Mouse (Mus musculus) lung, embryonic 15.5 days (tissue): ENCODE results near the gene Trappc2l. TPM values are rescaled to one million over a fixed set of nuclear protein-coding genes. Genes with fewer than 3 reads are reported as not detected.
A peak's percentile ranks its signal among the peaks of the same experiment; 100 is the strongest.

Experiments used
- ATAC-seq: fragments of 200-750 bp; cut with Nextera tagmentation; 2 replicates; pipeline ENCODE4 v1.8.0; 2017; ENCODE audit warnings: moderate number of reproducible peaks, borderline replicate concordance; ENCODE audit not compliant: low FRiP score, low TSS enrichment; ENCODE audit errors: extremely low read depth
- H3K27ac ChIP-seq: fragments of 300-500 bp; sonication (generic); 2 replicates; pipeline ENCODE4 v1.5.1; 2015; ENCODE audit warnings: moderate library complexity, mild to moderate bottlenecking, inconsistent platforms
- H3K27me3 ChIP-seq: fragments of 300-500 bp; sonication (generic); 2 replicates; pipeline ENCODE4 v1.6.1; 2015; ENCODE audit warnings: inconsistent platforms
- H3K36me3 ChIP-seq: fragments of 300-500 bp; sonication (generic); 2 replicates; pipeline ENCODE4 v1.6.1; 2015; ENCODE audit warnings: inconsistent platforms
- H3K4me1 ChIP-seq: fragments of 300-500 bp; sonication (generic); 2 replicates; pipeline ENCODE4 v1.6.1; 2015; ENCODE audit warnings: inconsistent platforms
- H3K4me2 ChIP-seq: fragments of 300-500 bp; sonication (generic); 2 replicates; pipeline ENCODE4 v1.6.1; 2015; ENCODE audit warnings: inconsistent platforms, mild to moderate bottlenecking, moderate library complexity
- H3K4me3 ChIP-seq: fragments of 300-500 bp; sonication (generic); 2 replicates; pipeline ENCODE4 v1.5.1; 2015; ENCODE audit warnings: mild to moderate bottlenecking, inconsistent platforms
- H3K9ac ChIP-seq: fragments of 300-500 bp; sonication (generic); 2 replicates; pipeline ENCODE4 v1.6.1; 2015; ENCODE audit warnings: inconsistent platforms
- H3K9me3 ChIP-seq: fragments of 300-500 bp; sonication (generic); 2 replicates; pipeline ENCODE4 v1.6.1; 2016; ENCODE audit warnings: inconsistent platforms
- WGBS: fragments of 180-500 bp; shearing (Covaris S2); methylation state at CpG from one replicate; pipeline ENCODE4 v1.1.7; 2015; 5-methylcytosine and 5-hydroxymethylcytosine counted together
- polyA plus RNA-seq: library from polyadenylated mRNA; unstranded; fragments of >200 nt; fragmentation: Nextera tagmentation; extraction: Ambion mirVana; gene quantifications from 2 replicates; pipeline ENCODE4 v1.2.1, GENCODE M21; 2015

Trappc2l gene
- polyA plus RNA-seq, 1 experiment from 2014 or later: 53.0 TPM

DNA sequence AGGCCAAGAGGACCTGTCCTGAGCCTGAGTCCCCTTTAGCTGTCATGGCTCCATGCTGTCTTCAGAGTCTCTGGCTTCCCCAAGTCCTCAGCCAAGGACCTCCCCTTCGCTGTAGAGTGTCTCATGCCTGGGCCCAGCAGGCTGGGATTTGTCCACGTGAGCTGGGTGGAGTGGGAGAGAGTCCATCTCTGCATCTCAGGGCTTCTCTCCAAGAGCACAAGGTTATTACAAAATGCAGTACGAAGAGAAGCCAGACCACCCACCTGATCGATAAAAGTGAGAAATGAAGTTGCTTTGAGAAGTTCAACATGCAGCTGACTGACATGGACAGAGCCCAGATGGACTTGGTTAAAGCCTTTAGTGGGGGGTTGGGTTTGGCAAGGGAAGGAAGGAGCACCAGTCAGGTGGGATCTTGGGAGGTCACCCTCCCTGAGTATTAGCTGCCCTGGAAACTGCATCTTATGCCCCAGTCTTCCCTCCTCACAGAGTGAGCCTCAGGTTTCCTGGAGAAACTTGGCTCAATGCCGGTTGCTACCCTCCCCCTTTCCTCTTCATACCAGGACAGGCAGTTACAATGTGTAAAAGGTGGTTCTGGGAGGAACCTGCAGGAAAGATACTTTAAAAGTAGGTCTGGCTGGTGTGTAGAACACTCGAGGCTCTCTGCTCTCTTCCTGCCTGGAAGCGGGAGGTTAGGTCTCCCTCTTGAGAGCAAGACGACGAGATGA, 4.9 kb downstream of the Trappc2l start:
- no peak overlapping the region for H3K9ac ChIP-seq
- no peaks in the 10 kb centered on the region for H3K9me3 ChIP-seq
- H3K4me2 ChIP-seq: no peak overlapping the region
- peaks cover 30% of the 10 kb centered on the region for H3K4me1 ChIP-seq
- no peak overlapping the region for H3K4me3 ChIP-seq
- H3K27me3 ChIP-seq: no peaks in the 10 kb centered on the region
- H3K36me3 ChIP-seq: 0 out of 2 replicates have a peak, but pooled peaks cover 3% of the 10 kb centered on the region
- no peak for ATAC-seq
- 43% methylated on average over 9 of the region's 9 CpGs for WGBS
- H3K27ac ChIP-seq: peak overlapping the region; percentile 53; the same call in 1 of the 2 replicates

- ATAC-seq: no peak
- Histone ChIP-seq H3K4me2 (no peak overlapping the region), H3K9me3 (no peaks in the 10 kb centered on the region), H3K4me1 (peaks cover 18% of the 10 kb centered on the region), H3K4me3 (no peak overlapping the region), H3K27me3 (no peaks in the 10 kb centered on the region), H3K27ac (no peak overlapping the region), H3K9ac (no peak overlapping the region), H3K36me3 (0 out of 2 replicates have a peak, but pooled peaks cover 3% of the 10 kb centered on the region)
- 33% methylated on average over 5 of the region's 7 CpGs for WGBS
These were observed 6.6 kb downstream of the Trappc2l start for GRCm38 (mm10) chr8:122617947-122618546.

DNA sequence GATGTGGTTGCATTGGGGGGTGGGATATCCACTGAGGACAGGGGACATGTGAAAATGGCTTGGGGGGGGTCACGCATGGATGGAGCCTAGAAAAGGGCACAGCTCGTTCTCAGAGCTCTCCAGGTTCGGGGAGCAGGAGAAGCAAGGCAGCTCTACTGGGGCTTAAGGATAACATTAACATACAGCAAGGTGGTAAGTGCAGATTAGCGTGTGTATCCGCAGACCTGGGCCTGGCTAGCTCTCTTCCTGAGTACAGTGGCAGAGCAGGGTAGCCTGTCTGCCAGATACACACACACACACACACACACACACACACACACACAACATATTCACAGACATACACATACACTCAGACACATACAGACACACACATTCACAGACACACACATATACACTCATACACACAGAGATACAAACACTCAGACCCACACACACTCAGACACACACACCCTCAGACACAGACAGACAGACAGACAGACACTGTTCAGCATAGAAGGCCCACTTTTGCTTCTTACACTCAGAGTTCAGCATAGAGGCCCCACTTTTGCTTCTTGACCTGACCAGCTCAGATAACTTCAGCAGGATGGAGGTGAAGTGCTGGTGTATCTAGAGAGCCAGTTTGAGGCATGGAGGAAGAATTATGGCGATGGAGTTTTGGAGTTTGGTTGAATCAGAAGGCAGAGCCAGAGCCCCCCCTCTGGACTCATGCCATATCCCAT, 7.4 kb downstream of the Trappc2l start:
- H3K9me3 ChIP-seq: no peaks in the 10 kb centered on the region
- H3K27ac ChIP-seq: no peak overlapping the region
- H3K4me3 ChIP-seq: no peak overlapping the region
- H3K4me2 ChIP-seq: no peak overlapping the region
- H3K27me3 ChIP-seq: no peaks in the 10 kb centered on the region
- ATAC-seq: no peak
- peaks cover 18% of the 10 kb centered on the region for H3K4me1 ChIP-seq
- 63% methylated on average over 6 of the region's 6 CpGs for WGBS
- no peak overlapping the region for H3K9ac ChIP-seq
- 0 out of 2 replicates have a peak, but pooled peaks cover 3% of the 10 kb centered on the region for H3K36me3 ChIP-seq

- H3K9me3 ChIP-seq: no peaks in the 10 kb centered on the region
- no peaks in the 10 kb centered on the region for H3K36me3 ChIP-seq
- H3K27me3 ChIP-seq: no peaks in the 10 kb centered on the region
- no peak overlapping the region for H3K27ac ChIP-seq
- no peak overlapping the region for H3K4me3 ChIP-seq
- no peak for ATAC-seq
- H3K4me1 ChIP-seq: peaks cover 17% of the 10 kb centered on the region
- WGBS: 37% methylated on average over 5 of the region's 5 CpGs
- H3K9ac ChIP-seq: no peak overlapping the region
- H3K4me2 ChIP-seq: no peak overlapping the region
These were observed 9.0 kb downstream of the Trappc2l start for GRCm38 (mm10) chr8:122620446-122620845.

- no peak within 1 kb of the TSS for H3K9ac ChIP-seq
- no peak within 1 kb of the TSS for H3K4me3 ChIP-seq
- no peak within 1 kb of the TSS for H3K4me2 ChIP-seq
- peaks cover 4% of the 10 kb centered on the region for H3K4me1 ChIP-seq
- H3K27ac ChIP-seq: no peak within 1 kb of the TSS
- H3K36me3 ChIP-seq: no peaks in the 10 kb centered on the region
- no peak for ATAC-seq
- no peaks in the 10 kb centered on the region for H3K9me3 ChIP-seq
- WGBS: 49% methylated on average over 6 of the region's 6 CpGs
- no peaks in the 10 kb centered on the region; the same call in 1 of the 2 replicates for H3K27me3 ChIP-seq
These were observed 11.3 kb downstream of the Trappc2l start, which contains the start of gene Pabpn1l for GRCm38 (mm10) chr8:122622727-122623126. Gene Pabpn1l, minus strand, starts transcription at chr8:122622739.

DNA sequence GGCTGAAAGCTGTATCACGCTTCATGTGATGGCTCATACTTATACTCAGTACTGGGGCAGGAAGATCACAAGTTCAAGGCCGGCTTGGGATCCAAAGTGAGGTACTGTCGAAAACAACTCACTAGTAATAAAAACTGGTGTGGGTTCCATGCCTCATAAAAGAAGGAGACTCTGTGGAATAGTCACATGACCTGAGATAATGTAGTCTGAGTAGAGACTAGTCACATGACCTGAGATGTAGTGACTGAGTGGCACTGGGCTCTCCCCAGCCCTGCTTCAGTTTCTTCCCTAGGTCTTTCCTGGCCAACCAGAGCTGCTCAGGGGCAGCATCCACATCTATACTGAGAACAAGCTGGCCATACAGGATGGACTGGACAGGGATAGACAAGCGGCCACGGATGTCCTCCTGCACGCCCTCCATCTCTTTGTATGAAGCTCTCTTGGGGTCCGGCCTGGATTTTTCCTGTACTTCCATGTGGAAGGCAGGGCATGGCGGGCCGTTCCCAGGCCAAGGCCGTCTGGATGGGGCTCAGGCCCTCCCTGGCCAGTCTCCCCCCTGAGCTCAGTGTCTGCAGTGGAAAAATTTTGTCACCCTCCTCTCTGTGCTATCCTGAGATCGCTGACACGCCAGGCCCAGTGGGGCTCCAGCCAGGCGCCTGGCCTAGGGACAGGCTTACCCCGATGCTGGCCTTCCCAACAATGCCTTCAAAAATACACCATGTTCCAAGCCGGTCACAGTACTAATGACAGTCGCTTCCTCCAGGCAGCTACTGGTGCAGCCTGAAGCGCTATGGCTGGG, 12.6 kb downstream of the Trappc2l start:
- Histone ChIP-seq H3K27ac (no peak overlapping the region), H3K4me1 (no peaks in the 10 kb centered on the region), H3K36me3 (no peaks in the 10 kb centered on the region), H3K9me3 (no peaks in the 10 kb centered on the region), H3K27me3 (no peaks in the 10 kb centered on the region; the same call in 1 of the 2 replicates), H3K4me2 (no peak overlapping the region), H3K4me3 (no peak overlapping the region), H3K9ac (no peak overlapping the region)
- ATAC-seq: no peak
- 87% methylated on average over 17 of the region's 17 CpGs for WGBS

GRCm38 (mm10) chr8:122624653-122625052, 13.2 kb downstream of the Trappc2l start:
- H3K36me3 ChIP-seq: no peaks in the 10 kb centered on the region
- no peak overlapping the region for H3K4me3 ChIP-seq
- H3K9ac ChIP-seq: no peak overlapping the region
- H3K9me3 ChIP-seq: no peaks in the 10 kb centered on the region
- H3K4me2 ChIP-seq: no peak overlapping the region
- 66% methylated on average over 5 of the region's 5 CpGs for WGBS
- ATAC-seq: no peak
- H3K27me3 ChIP-seq: peaks cover 3% of the 10 kb centered on the region; the same call in 1 of the 2 replicates
- no peak overlapping the region for H3K27ac ChIP-seq
- H3K4me1 ChIP-seq: no peaks in the 10 kb centered on the region

DNA sequence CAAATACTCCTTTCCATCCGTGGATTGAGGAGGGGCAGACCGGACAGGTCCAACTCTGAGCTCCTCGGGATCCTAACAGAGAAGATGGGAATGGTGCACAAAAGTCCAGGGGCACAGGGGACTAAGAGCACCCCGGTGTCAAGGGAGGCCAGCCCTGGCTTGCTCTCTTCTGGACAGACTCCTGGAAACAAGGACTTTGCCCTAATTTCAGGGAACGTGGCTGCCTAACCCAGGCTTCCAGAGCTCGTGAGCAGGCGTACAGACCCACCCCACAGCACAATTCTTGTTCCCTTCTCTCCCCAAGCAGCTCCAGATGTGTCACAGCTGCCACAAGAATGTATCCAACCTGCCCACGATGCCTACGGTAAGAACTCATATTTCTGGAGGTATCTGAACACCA, 14.4 kb downstream of the Trappc2l start:
- H3K9me3 ChIP-seq: no peaks in the 10 kb centered on the region
- H3K27ac ChIP-seq: no peak overlapping the region
- no peaks in the 10 kb centered on the region for H3K36me3 ChIP-seq
- ATAC-seq: no peak
- H3K4me3 ChIP-seq: no peak overlapping the region
- H3K27me3 ChIP-seq: peaks cover 3% of the 10 kb centered on the region; the same call in 1 of the 2 replicates
- 0 out of 2 replicates have a peak, but pooled peaks cover 3% of the 10 kb centered on the region for H3K4me1 ChIP-seq
- no peak overlapping the region for H3K9ac ChIP-seq
- WGBS: 66% methylated on average over 9 of the region's 9 CpGs
- H3K4me2 ChIP-seq: no peak overlapping the region

- Histone ChIP-seq H3K4me3 (no peak overlapping the region), H3K9me3 (no peaks in the 10 kb centered on the region), H3K36me3 (no peaks in the 10 kb centered on the region), H3K27ac (no peak overlapping the region), H3K4me1 (0 out of 2 replicates have a peak, but pooled peaks cover 4% of the 10 kb centered on the region), H3K9ac (no peak overlapping the region), H3K4me2 (no peak overlapping the region), H3K27me3 (peaks cover 3% of the 10 kb centered on the region; the same call in 1 of the 2 replicates)
- no peak for ATAC-seq
- WGBS: 73% methylated on average over 2 of the region's 2 CpGs
These were observed 15.5 kb downstream of the Trappc2l start for GRCm38 (mm10) chr8:122626896-122627295.

DNA sequence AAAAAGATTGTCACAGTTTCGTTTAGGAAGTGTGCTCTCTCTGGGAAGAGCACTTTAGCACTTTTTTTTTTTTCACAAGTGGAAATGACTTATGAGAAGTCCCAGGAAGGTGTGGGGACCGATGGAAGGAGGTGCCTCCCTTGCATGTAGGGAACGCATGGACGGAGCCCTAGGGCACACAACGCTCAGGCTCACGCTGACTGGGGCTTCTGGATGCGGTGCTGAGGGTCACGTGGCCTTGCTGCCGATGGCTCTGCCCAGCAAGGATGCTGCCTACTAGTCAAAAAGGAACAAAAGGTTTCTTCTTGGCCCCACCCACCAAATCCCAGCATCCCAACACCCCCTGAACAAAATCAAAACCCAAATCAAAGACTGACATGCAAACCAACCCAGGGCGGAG, 17.9 kb downstream of the Trappc2l start:
- WGBS: 50% methylated on average over 10 of the region's 10 CpGs
- no peaks in the 10 kb centered on the region for H3K9me3 ChIP-seq
- H3K4me2 ChIP-seq: no peak overlapping the region
- ATAC-seq: no peak
- H3K27ac ChIP-seq: no peak overlapping the region
- H3K4me3 ChIP-seq: no peak overlapping the region
- H3K36me3 ChIP-seq: peaks cover 4% of the 10 kb centered on the region; the same call in 1 of the 2 replicates
- no peak overlapping the region for H3K9ac ChIP-seq
- H3K4me1 ChIP-seq: 0 out of 2 replicates have a peak, but pooled peaks cover 4% of the 10 kb centered on the region
- H3K27me3 ChIP-seq: peaks cover 3% of the 10 kb centered on the region; the same call in 1 of the 2 replicates

DNA sequence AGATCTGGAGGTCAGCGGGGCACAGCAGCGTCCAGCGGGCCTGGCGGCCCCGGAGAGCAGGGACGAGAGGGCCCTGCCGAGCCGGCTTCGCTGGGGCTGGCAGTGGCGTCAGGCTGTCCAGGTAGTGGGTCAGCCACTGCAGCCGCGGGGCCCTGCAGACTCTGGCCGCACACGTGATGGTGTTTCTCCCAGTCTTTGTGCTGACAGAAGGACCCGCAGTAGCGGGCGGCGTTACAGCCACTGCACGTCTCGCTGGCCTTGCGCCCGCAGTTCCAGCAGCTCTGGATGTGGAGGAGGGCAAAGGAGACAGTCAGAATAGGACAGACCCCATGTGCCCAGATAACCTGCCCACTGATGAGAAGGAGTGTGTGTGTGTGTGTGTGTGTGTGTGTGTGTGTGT, 19.3 kb downstream of the Trappc2l start:
- 0 out of 2 replicates have a peak overlapping the region, but pooled peaks have one; percentile 18 for H3K4me2 ChIP-seq
- peaks cover 3% of the 10 kb centered on the region; the same call in 1 of the 2 replicates for H3K27me3 ChIP-seq
- H3K4me3 ChIP-seq: no peak overlapping the region
- ATAC-seq: no peak
- H3K9me3 ChIP-seq: no peaks in the 10 kb centered on the region
- H3K27ac ChIP-seq: no peak overlapping the region
- peaks cover 4% of the 10 kb centered on the region; the same call in 1 of the 2 replicates for H3K4me1 ChIP-seq
- WGBS: 53% methylated on average over 22 of the region's 22 CpGs
- H3K9ac ChIP-seq: no peak overlapping the region
- peaks cover 7% of the 10 kb centered on the region; the same call in 1 of the 2 replicates for H3K36me3 ChIP-seq
